In genomic region chr3:45377391-45377998, GRCm38 (mm10) we compare ENCODE assay signal across 8 mouse cellular contexts. TPM values are rescaled to one million over a fixed set of nuclear protein-coding genes. Genes with fewer than 3 reads are reported as not detected.
DNase-seq lines count a peak whose midpoint lies in the region; ATAC-seq and TF ChIP-seq lines count a peak whose summit lies in the region.

No protein-coding gene starts in this region.

- H3K27me3 ChIP-seq in heart, embryonic 13.5 days (replicated peaks), result peaks cover 58% of the 10 kb centered on the region
- no peaks in the 10 kb centered on the region for H3K27me3 ChIP-seq in forebrain, embryonic 16.5 days (replicated peaks; ENCODE audit: control insufficient read depth, insufficient read depth, low read length)
- H3K27me3 ChIP-seq in kidney, adult 2 months (replicated peaks; ENCODE audit: control insufficient read depth, insufficient read depth, low read length), result peaks cover 4% of the 10 kb centered on the region
- H3K27me3 ChIP-seq in liver, embryonic 15.5 days, result peaks cover 78% of the 10 kb centered on the region
- peaks cover 40% of the 10 kb centered on the region for H3K27me3 ChIP-seq in small intestine, adult 2 months (ENCODE audit: control insufficient read depth, insufficient read depth, low read length)

- peak overlapping the region; percentile 69 for H3K4me3 ChIP-seq in heart, embryonic 13.5 days
- peak overlapping the region; percentile 33 for H3K4me3 ChIP-seq in brown adipose tissue, adult 24 weeks (ENCODE audit: insufficient read depth, low read depth, low read length)
- H3K4me3 ChIP-seq in forebrain, embryonic 16.5 days (replicated peaks; ENCODE audit: low read length), result peak overlapping the region; percentile 72
- H3K4me3 ChIP-seq in kidney, adult 2 months (ENCODE audit: insufficient read depth, low read depth, low read length), result peak overlapping the region; percentile 37
- H3K4me3 ChIP-seq in liver, embryonic 15.5 days (replicated peaks), result peak overlapping the region; percentile 33
- peak overlapping the region; percentile 49 for H3K4me3 ChIP-seq in small intestine, adult 2 months (ENCODE audit: low read depth, low read length)

- ATAC-seq in heart, embryonic 13.5 days (ENCODE audit: extremely low read depth, insufficient number of reproducible peaks, low FRiP score, low TSS enrichment), result no peak
- peak; percentile 32 for ATAC-seq in forebrain, embryonic 16.5 days
- ATAC-seq in liver, embryonic 15.5 days (ENCODE audit: insufficient read depth), result no peak

- H3K9me3 ChIP-seq in heart, embryonic 13.5 days, result no peaks in the 10 kb centered on the region
- H3K9me3 ChIP-seq in forebrain, embryonic 16.5 days (ENCODE audit: control insufficient read depth, low read length), result no peaks in the 10 kb centered on the region
- no peaks in the 10 kb centered on the region for H3K9me3 ChIP-seq in liver, embryonic 15.5 days (replicated peaks)

- H3K4me2 ChIP-seq in heart, embryonic 13.5 days, result peak overlapping the region; percentile 100
- H3K4me2 ChIP-seq in forebrain, embryonic 16.5 days (ENCODE audit: low read length), result peak overlapping the region; percentile 96
- H3K4me2 ChIP-seq in liver, embryonic 15.5 days, result peak overlapping the region; percentile 65

- WGBS in heart, embryonic 13.5 days, result under 1% methylated on average over 26 of the region's 26 CpGs
- under 1% methylated on average over 26 of the region's 26 CpGs for WGBS in forebrain, embryonic 16.5 days
- WGBS in kidney, adult 2 months, result under 1% methylated on average over 26 of the region's 26 CpGs
- WGBS in liver, embryonic 15.5 days (ENCODE audit: insufficient replicate concordance), result under 1% methylated on average over 26 of the region's 26 CpGs
- WGBS in small intestine, adult 2 months, result under 1% methylated on average over 26 of the region's 26 CpGs

- peaks cover 40% of the 10 kb centered on the region for H3K4me1 ChIP-seq in heart, embryonic 13.5 days
- H3K4me1 ChIP-seq in brown adipose tissue, adult 24 weeks (ENCODE audit: control insufficient read depth, insufficient read depth, insufficient read length, low read length), result no peaks in the 10 kb centered on the region; the same call in 1 of the 2 replicates
- H3K4me1 ChIP-seq in forebrain, embryonic 16.5 days (replicated peaks; ENCODE audit: control insufficient read depth, insufficient read depth, low read length), result peaks cover 9% of the 10 kb centered on the region
- no peaks in the 10 kb centered on the region for H3K4me1 ChIP-seq in kidney, adult 2 months (ENCODE audit: control insufficient read depth, insufficient read depth, low read length)
- peaks cover 4% of the 10 kb centered on the region; the same call in 1 of the 2 replicates for H3K4me1 ChIP-seq in liver, embryonic 15.5 days (replicated peaks)
- peaks cover 3% of the 10 kb centered on the region; the same call in 1 of the 2 replicates for H3K4me1 ChIP-seq in small intestine, adult 2 months (ENCODE audit: control insufficient read depth, insufficient read depth, insufficient read length, low read length)

- H3K36me3 ChIP-seq in heart, embryonic 13.5 days, result no peaks in the 10 kb centered on the region
- H3K36me3 ChIP-seq in forebrain, embryonic 16.5 days (ENCODE audit: control insufficient read depth, insufficient read depth), result no peaks in the 10 kb centered on the region
- no peaks in the 10 kb centered on the region for H3K36me3 ChIP-seq in kidney, adult 2 months (ENCODE audit: control insufficient read depth, insufficient read depth, low read length)
- H3K36me3 ChIP-seq in liver, embryonic 15.5 days (replicated peaks), result no peaks in the 10 kb centered on the region
- H3K36me3 ChIP-seq in small intestine, adult 2 months (ENCODE audit: control insufficient read depth, insufficient read depth, low read length), result no peaks in the 10 kb centered on the region

- TF ChIP-seq CTCF in kidney, adult 2 months (conservative IDR thresholded peaks at IDR 0.05; ENCODE audit: insufficient read depth, insufficient read length, low read depth, low read length), result no peak
- TF ChIP-seq CTCF in small intestine, adult 2 months (IDR thresholded peaks at IDR 0.05; ENCODE audit: extremely low read depth, insufficient read length, insufficient replicate concordance, low read depth, low read length), result no peak

- TF ChIP-seq POLR2A in kidney, adult 2 months (IDR thresholded peaks at IDR 0.05; ENCODE audit: low read depth, low read length), result no peak
- no peak for TF ChIP-seq POLR2A in small intestine, adult 2 months (IDR thresholded peaks at IDR 0.05; ENCODE audit: low read depth, low read length)

- no peak for DNase-seq in heart, postnatal 36 days
- DNase-seq in kidney, adult 2 months, result peak; percentile 16
- no peak for DNase-seq in thymus, postnatal 0 days (ENCODE audit: low spot score)

- no peak overlapping the region for H3K27ac ChIP-seq in heart, embryonic 13.5 days (replicated peaks)
- H3K27ac ChIP-seq in brown adipose tissue, adult 24 weeks (replicated peaks; ENCODE audit: low read depth, low read length), result no peak overlapping the region
- peak overlapping the region; percentile 89 for H3K27ac ChIP-seq in forebrain, embryonic 16.5 days (ENCODE audit: low read length)
- H3K27ac ChIP-seq in kidney, adult 2 months (ENCODE audit: insufficient read depth, low read depth, low read length), result no peak overlapping the region
- no peak overlapping the region for H3K27ac ChIP-seq in liver, embryonic 15.5 days (replicated peaks)
- no peak overlapping the region for H3K27ac ChIP-seq in small intestine, adult 2 months (ENCODE audit: insufficient read depth, low read depth, low read length)

- peak overlapping the region; percentile 77 for H3K9ac ChIP-seq in heart, embryonic 13.5 days
- H3K9ac ChIP-seq in forebrain, embryonic 16.5 days (replicated peaks; ENCODE audit: low read depth, low read length), result peak overlapping the region; percentile 82
- no peak overlapping the region for H3K9ac ChIP-seq in liver, embryonic 15.5 days

- intact Hi-C loops in heart, postnatal 36 days (cut with DNase I), result no loop called here

RNA-seq across cellular contexts. Expression of gene Pcdh10, which starts 0.7 kb away (rescaled TPM):
- polyA plus RNA-seq in heart, embryonic 13.5 days (2015; fragmentation: Nextera tagmentation; extraction: Ambion mirVana), result 0.11 and 0.19 TPM in 2 replicates
- not detected for total RNA-seq in heart, postnatal 36 days (2021)
- not detected in 2 replicates for polyA plus RNA-seq in brown adipose tissue, adult 24 weeks (2012; ENCODE audit: insufficient read depth, insufficient read length, missing spikeins)
- 12.0 and 15.8 TPM in 2 replicates for polyA plus RNA-seq in forebrain, embryonic 16.5 days (2015; fragmentation: Nextera tagmentation; extraction: Ambion mirVana)
- polyA plus RNA-seq in kidney, adult 2 months (2012; rRNA removed), result 0.01 and 0.33 TPM in 2 replicates
- 0.06 TPM in 1 of 2 replicates, not detected in the other for polyA plus RNA-seq in liver, embryonic 15.5 days (2015; fragmentation: Nextera tagmentation; extraction: Ambion mirVana)
- polyA plus RNA-seq in small intestine, adult 2 months (2012; rRNA removed), result 0.29 and 0.41 TPM in 2 replicates
- polyA plus RNA-seq in thymus, postnatal 0 days (2015; fragmentation: Nextera tagmentation; extraction: Ambion mirVana), result 0.06 and 0.09 TPM in 2 replicates
